Mouse (Mus musculus) lung, adult 2 months (tissue): ENCODE data around the gene Col16a1. TPM values are rescaled to one million over a fixed set of nuclear protein-coding genes. Genes with fewer than 3 reads are reported as not detected.

Experiments
- DNase-seq: peaks from one replicate; pipeline ENCODE4 v3.0.0; 2022
- H3K4me1 ChIP-seq: fragments of 200-500 bp; 2 replicates; pipeline ENCODE4 v1.6.1; 2011; ENCODE audit warnings: low read length; ENCODE audit not compliant: control insufficient read depth, insufficient read depth
- H3K4me3 ChIP-seq: fragments of 200-500 bp; replicated peaks from 2 replicates; pipeline ENCODE3; 2011; ENCODE audit warnings: low read depth, mild to moderate bottlenecking, control low read depth, low read length; ENCODE audit errors: extremely low read depth
- CTCF ChIP-seq: fragments of 200-500 bp; IDR thresholded peaks from 2 replicates; pipeline ENCODE4 v1.5.1; 2011; ENCODE audit warnings: mild to moderate bottlenecking, low read length, control low read depth; ENCODE audit not compliant: insufficient read depth
- POLR2A ChIP-seq: fragments of 200-500 bp; IDR thresholded peaks from 2 replicates; pipeline ENCODE4 v1.6.1; 2011; ENCODE audit warnings: low read depth, mild to moderate bottlenecking, control low read depth, low read length, borderline replicate concordance; ENCODE audit errors: extremely low read depth
- WGBS: fragments of 180-500 bp; shearing (Covaris S2); methylation state at CpG from one replicate; pipeline ENCODE4 v1.1.7; 2018; 5-methylcytosine and 5-hydroxymethylcytosine counted together
- polyA plus RNA-seq: library from polyadenylated mRNA; depleted of rRNA; stranded (reverse); fragments of >200 nt; gene quantifications from 2 replicates; pipeline ENCODE4 v1.2.3, GENCODE M21; 2012

Gene Col16a1
- polyA plus RNA-seq, 1 experiment, result 27.9 TPM

- no peaks in the 10 kb centered on the region for H3K4me1 ChIP-seq
- no peak for DNase-seq
- 62% methylated on average over 3 of the region's 3 CpGs for WGBS
- no peak for TF ChIP-seq POLR2A
- no peak for TF ChIP-seq CTCF
- H3K4me3 ChIP-seq, result no peak overlapping the region
Measured at GRCm38 (mm10) chr4:130056011-130056322, 8.3 kb downstream of the Col16a1 start.

- TF ChIP-seq CTCF (no peak), POLR2A (no peak)
- no peak for DNase-seq
Measured at GRCm38 (mm10) chr4:130056471-130056870, 8.8 kb downstream of the Col16a1 start.

GRCm38 (mm10) chr4:130060937-130061336 lies 13.3 kb downstream of the Col16a1 start:
- H3K4me1 ChIP-seq, result no peaks in the 10 kb centered on the region
- DNase-seq, result no peak
- no peak for TF ChIP-seq CTCF
- no peak for TF ChIP-seq POLR2A
- no peak overlapping the region for H3K4me3 ChIP-seq

More at GRCm38 (mm10) chr4:130056471-130056870, 8.8 kb downstream of the Col16a1 start:
- H3K4me1 ChIP-seq, result no peaks in the 10 kb centered on the region
- 71% methylated on average over 3 of the region's 3 CpGs for WGBS
- no peak overlapping the region for H3K4me3 ChIP-seq

GRCm38 (mm10) chr4:130063191-130063590 lies 15.6 kb downstream of the Col16a1 start:
- DNase-seq, result no peak
- TF ChIP-seq POLR2A (no peak), CTCF (no peak)
- H3K4me1 ChIP-seq, result no peaks in the 10 kb centered on the region
- H3K4me3 ChIP-seq, result no peak overlapping the region
- WGBS, result 38% methylated on average over 7 of the region's 7 CpGs

GRCm38 (mm10) chr4:130066816-130067215 lies 19.2 kb downstream of the Col16a1 start:
- Histone ChIP-seq H3K4me1 (no peaks in the 10 kb centered on the region), H3K4me3 (no peak overlapping the region)
- DNase-seq, result peak; percentile 46
- 24% methylated on average over 8 of the region's 8 CpGs for WGBS
- TF ChIP-seq CTCF (peak; percentile 68), POLR2A (no peak)

- 62% methylated on average over 3 of the region's 3 CpGs for WGBS
- no peak for DNase-seq
- H3K4me3 ChIP-seq, result no peak overlapping the region
- TF ChIP-seq POLR2A (no peak), CTCF (no peak)
- no peaks in the 10 kb centered on the region for H3K4me1 ChIP-seq
Measured at GRCm38 (mm10) chr4:130070523-130070922, 22.9 kb downstream of the Col16a1 start.

GRCm38 (mm10) chr4:130071758-130072157 lies 24.1 kb downstream of the Col16a1 start:
- TF ChIP-seq POLR2A, result no peak
- TF ChIP-seq CTCF, result no peak
- 85% methylated on average over 2 of the region's 2 CpGs for WGBS
- DNase-seq, result no peak
- Histone ChIP-seq H3K4me1 (no peaks in the 10 kb centered on the region), H3K4me3 (no peak overlapping the region)

- WGBS, result 80% methylated on average over 4 of the region's 4 CpGs
- TF ChIP-seq CTCF (no peak), POLR2A (no peak)
- Histone ChIP-seq H3K4me3 (no peak overlapping the region), H3K4me1 (no peaks in the 10 kb centered on the region)
- no peak for DNase-seq
Measured at GRCm38 (mm10) chr4:130073367-130073766, 25.7 kb downstream of the Col16a1 start.

- Histone ChIP-seq H3K4me3 (no peak overlapping the region), H3K4me1 (no peaks in the 10 kb centered on the region)
- TF ChIP-seq CTCF, result no peak
- no peak for TF ChIP-seq POLR2A
- DNase-seq, result no peak
- 48% methylated on average over 17 of the region's 17 CpGs for WGBS
Measured at GRCm38 (mm10) chr4:130074761-130075515, 27.3 kb downstream of the Col16a1 start.

GRCm38 (mm10) chr4:130076856-130077255 lies 29.2 kb downstream of the Col16a1 start:
- TF ChIP-seq POLR2A (no peak), CTCF (no peak)
- H3K4me1 ChIP-seq, result no peaks in the 10 kb centered on the region
- no peak for DNase-seq
- WGBS, result 60% methylated on average over 8 of the region's 8 CpGs
- H3K4me3 ChIP-seq, result no peak overlapping the region
